Mouse (Mus musculus) embryonic facial prominence, embryonic 15.5 days (tissue): ENCODE measurements around the gene Fgf3. TPM values are rescaled to one million over a fixed set of nuclear protein-coding genes. Genes with fewer than 3 reads are reported as not detected.
A peak's percentile ranks its signal among the peaks of the same experiment; 100 is the strongest.

Experiments used
- ATAC-seq: fragments of 200-750 bp; cut with Nextera tagmentation; 2 replicates; pipeline ENCODE4 v1.8.0; 2017; ENCODE audit warnings: low read depth, moderate TSS enrichment; ENCODE audit not compliant: insufficient number of reproducible peaks, low FRiP score, low TSS enrichment
- H3K27ac ChIP-seq: fragments of 300-500 bp; sonication (generic); replicated peaks from 2 replicates; pipeline ENCODE4 v1.5.1; 2015; ENCODE audit warnings: mild to moderate bottlenecking, inconsistent platforms
- H3K27me3 ChIP-seq: fragments of 300-500 bp; sonication (generic); 2 replicates; pipeline ENCODE4 v1.6.1; 2015; ENCODE audit warnings: inconsistent platforms
- H3K36me3 ChIP-seq: fragments of 300-500 bp; sonication (generic); 2 replicates; pipeline ENCODE4 v1.6.1; 2015; ENCODE audit warnings: mild to moderate bottlenecking, inconsistent platforms
- H3K4me1 ChIP-seq: fragments of 300-500 bp; sonication (generic); 2 replicates; pipeline ENCODE4 v1.6.1; 2015; ENCODE audit warnings: inconsistent platforms
- H3K4me2 ChIP-seq: fragments of 300-500 bp; sonication (generic); replicated peaks from 2 replicates; pipeline ENCODE4 v1.6.1; 2015; ENCODE audit warnings: mild to moderate bottlenecking, inconsistent platforms
- H3K4me3 ChIP-seq: fragments of 300-500 bp; sonication (generic); replicated peaks from 2 replicates; pipeline ENCODE4 v1.5.1; 2015; ENCODE audit warnings: mild to moderate bottlenecking, inconsistent platforms
- H3K9ac ChIP-seq: fragments of 300-500 bp; sonication (generic); 2 replicates; pipeline ENCODE4 v1.6.1; 2015; ENCODE audit warnings: inconsistent platforms
- H3K9me3 ChIP-seq: fragments of 300-500 bp; sonication (generic); replicated peaks from 2 replicates; pipeline ENCODE4 v1.6.1; 2016; ENCODE audit warnings: inconsistent platforms
- WGBS: fragments of 180-500 bp; shearing (Covaris S2); methylation state at CpG from one replicate; pipeline ENCODE4 v1.1.7; 2015; 5-methylcytosine and 5-hydroxymethylcytosine counted together
- polyA plus RNA-seq: library from polyadenylated mRNA; unstranded; fragments of >200 nt; fragmentation: Nextera tagmentation; extraction: Ambion mirVana; gene quantifications from 2 replicates; pipeline ENCODE4 v1.2.1, GENCODE M21; 2015

Gene Fgf3
- polyA plus RNA-seq, 1 experiment from 2014 or later = 1.1 TPM

DNA sequence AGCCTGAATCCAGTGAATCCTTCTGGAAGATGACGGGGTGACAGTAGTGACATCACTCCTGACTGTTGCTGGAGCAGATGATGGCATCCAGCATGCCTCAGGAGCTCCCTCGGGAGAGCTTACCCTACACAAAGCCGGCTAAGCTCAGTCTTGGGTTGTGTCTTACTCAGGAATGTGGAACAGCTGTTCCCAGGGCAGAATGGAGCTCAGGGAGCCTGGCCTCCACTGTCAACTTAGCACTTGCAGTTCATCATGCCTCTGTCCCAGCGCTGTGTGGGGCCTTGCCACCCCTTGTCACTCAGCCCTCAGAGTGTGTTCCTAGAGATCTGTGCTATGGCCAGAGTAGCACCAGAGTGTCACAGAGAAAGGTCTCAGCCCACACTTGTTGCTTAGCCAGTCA lies 26.4 kb upstream of the Fgf3 start:
- Histone ChIP-seq H3K27me3 (no peaks in the 10 kb centered on the region), H3K36me3 (no peaks in the 10 kb centered on the region), H3K9me3 (no peaks in the 10 kb centered on the region), H3K4me2 (no peak overlapping the region), H3K4me1 (no peaks in the 10 kb centered on the region), H3K4me3 (no peak overlapping the region), H3K27ac (no peak overlapping the region), H3K9ac (no peak overlapping the region)
- peak; percentile 76; the same call in 1 of the 2 replicates for ATAC-seq
- whole genome bisulfite sequencing = 34% methylated on average over 4 of the region's 4 CpGs

DNA sequence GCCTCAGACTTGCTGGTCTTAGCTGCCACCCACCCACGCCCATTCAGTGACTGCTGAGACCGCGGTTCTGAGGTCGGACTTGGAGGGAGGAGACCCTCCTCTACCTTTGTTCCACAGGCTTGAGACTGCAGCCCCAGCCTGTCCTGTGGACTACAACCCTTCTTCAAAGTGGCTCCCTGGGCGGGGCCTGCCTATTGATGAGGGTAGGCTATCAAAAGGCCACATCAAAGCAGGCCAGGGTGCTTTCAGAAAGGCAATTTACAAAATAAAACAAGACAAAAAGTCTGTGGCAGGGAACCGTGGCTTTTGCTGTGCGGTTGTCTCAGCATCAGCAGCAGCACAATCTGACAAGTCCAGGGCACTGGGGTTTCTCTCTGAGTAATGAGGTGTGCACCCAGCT lies 16.0 kb upstream of the Fgf3 start:
- no peaks in the 10 kb centered on the region for H3K9me3 ChIP-seq
- ATAC-seq = no peak
- peaks cover 13% of the 10 kb centered on the region for H3K27me3 ChIP-seq
- H3K4me3 ChIP-seq = no peak overlapping the region
- 48% methylated on average over 7 of the region's 7 CpGs for WGBS
- H3K9ac ChIP-seq = no peak overlapping the region
- H3K36me3 ChIP-seq = no peaks in the 10 kb centered on the region
- no peak overlapping the region for H3K4me2 ChIP-seq
- H3K27ac ChIP-seq = no peak overlapping the region
- H3K4me1 ChIP-seq = no peaks in the 10 kb centered on the region

DNA sequence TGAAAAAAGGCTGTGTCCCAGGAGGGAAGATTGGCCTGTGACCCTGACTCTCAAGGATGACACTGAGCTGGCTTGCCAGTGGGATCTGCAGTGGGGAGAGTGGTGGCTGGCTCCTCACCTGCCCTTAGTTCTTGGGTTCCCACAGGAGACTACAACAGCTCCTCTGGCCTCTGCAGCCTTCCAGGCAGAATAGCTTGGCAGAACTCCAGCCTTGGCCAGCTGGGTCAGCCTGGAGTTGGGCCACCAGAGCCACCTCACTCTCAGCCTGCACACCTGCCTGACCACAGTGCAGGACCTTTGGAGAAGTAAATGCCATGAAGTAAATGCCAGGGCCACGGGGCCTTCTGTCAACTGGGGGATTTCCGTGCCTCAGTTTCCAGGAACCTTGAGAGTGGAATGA lies 13.9 kb upstream of the Fgf3 start:
- H3K9ac ChIP-seq = no peak overlapping the region
- 76% methylated on average over 2 of the region's 2 CpGs for WGBS
- no peaks in the 10 kb centered on the region for H3K9me3 ChIP-seq
- H3K4me3 ChIP-seq = no peak overlapping the region
- ATAC-seq = no peak
- no peak overlapping the region for H3K4me2 ChIP-seq
- H3K27ac ChIP-seq = no peak overlapping the region
- no peaks in the 10 kb centered on the region for H3K36me3 ChIP-seq
- H3K4me1 ChIP-seq = no peaks in the 10 kb centered on the region
- H3K27me3 ChIP-seq = peaks cover 26% of the 10 kb centered on the region

DNA sequence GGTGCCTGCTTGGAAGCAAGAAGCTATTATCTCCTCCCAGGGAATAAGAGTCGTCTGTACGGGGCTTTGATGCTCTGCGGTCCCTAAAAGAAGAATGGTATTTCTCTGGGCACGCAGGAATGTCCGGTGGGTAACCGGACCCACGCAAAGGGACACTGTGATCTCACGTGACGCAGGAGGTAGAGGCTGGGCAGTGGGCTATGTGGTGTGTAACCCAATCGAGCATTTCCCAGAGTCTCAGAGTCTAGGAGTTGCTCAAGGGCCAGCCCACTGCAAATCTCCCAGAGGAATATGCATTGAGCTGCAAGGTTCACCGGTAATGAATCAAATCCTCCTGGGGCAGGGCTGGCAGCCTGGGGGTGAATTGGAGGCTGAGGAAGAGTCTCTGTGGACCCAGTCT lies 9.5 kb upstream of the Fgf3 start:
- Histone ChIP-seq H3K36me3 (no peaks in the 10 kb centered on the region), H3K4me3 (no peak overlapping the region), H3K9me3 (no peaks in the 10 kb centered on the region), H3K27me3 (peaks cover 35% of the 10 kb centered on the region), H3K4me1 (no peaks in the 10 kb centered on the region), H3K4me2 (no peak overlapping the region), H3K27ac (no peak overlapping the region), H3K9ac (no peak overlapping the region)
- ATAC-seq = no peak
- 52% methylated on average over 11 of the region's 11 CpGs for WGBS

DNA sequence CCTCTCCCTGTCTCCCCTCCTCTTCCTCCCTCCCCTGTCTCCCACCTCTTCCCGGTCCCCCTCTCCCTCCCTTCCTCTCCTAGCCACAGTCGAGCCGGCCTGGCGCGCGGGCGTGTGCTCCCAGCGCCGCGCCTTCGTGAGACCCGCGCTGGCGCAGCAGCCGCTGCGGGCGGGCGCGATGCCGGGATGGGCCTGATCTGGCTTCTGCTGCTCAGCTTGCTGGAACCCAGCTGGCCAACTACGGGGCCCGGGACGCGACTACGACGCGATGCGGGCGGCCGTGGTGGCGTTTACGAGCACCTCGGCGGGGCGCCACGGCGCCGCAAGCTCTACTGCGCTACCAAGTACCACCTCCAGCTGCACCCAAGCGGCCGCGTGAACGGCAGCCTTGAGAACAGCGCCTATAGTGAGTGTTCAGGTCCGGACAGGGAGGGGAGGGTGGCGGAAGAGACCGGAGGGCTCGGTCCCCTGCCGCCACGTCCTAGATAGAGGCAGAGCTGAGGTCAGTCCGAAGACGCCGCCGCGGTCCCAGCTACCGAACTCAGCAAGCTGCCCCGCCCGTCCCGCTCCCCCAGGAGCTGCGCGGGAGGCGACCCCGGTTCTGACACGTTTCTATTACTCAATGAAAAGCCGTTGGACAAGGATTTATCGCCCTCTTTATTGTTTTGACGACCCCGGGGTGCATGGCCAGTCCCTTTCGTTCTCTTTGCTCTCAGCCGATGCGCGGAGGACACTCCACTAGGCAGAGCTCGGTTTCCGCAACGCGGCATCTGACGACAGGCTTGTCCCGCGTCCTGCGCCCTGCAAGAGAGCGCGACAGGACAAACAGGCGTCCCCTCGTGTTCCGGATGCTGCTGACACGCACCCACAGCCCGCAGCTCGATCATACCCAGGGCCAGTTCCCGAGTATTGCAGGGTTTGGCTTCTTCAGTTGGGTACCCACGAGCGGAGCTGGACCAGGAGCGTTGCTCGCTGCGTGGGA lies 930 bp downstream of the Fgf3 start:
- Histone ChIP-seq H3K9ac (no peak overlapping the region), H3K4me1 (peaks cover 21% of the 10 kb centered on the region), H3K4me3 (peak overlapping the region; percentile 41), H3K36me3 (no peaks in the 10 kb centered on the region), H3K9me3 (no peaks in the 10 kb centered on the region), H3K27ac (no peak overlapping the region), H3K27me3 (peaks cover 86% of the 10 kb centered on the region), H3K4me2 (peak overlapping the region; percentile 74)
- WGBS = under 1% methylated on average over 94 of the region's 94 CpGs
- no peak for ATAC-seq

DNA sequence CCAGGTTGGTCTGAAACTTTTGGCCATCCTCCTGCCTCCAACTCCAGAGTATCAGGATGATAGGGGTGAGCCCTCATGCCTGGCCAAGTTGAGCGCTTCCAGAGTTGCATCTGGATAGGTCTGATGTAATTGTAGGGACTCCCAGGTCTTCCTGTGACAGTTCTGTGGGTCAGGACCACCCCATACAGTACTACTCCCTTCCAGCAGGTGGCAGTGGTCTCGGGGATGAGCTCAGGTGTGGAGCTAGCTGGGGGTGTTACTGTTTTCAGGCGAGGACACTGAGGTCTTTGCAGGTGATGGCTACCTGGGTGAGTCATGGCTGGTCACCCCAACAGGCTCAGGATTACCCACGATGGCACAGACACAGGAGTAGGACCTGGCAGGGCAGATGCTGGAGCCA lies 8.3 kb downstream of the Fgf3 start:
- Histone ChIP-seq H3K27ac (no peak overlapping the region), H3K9ac (no peak overlapping the region), H3K4me2 (no peak overlapping the region), H3K9me3 (no peaks in the 10 kb centered on the region), H3K27me3 (peaks cover 23% of the 10 kb centered on the region), H3K4me3 (no peak overlapping the region), H3K4me1 (no peaks in the 10 kb centered on the region), H3K36me3 (no peaks in the 10 kb centered on the region)
- WGBS = 19% methylated on average over 4 of the region's 4 CpGs
- ATAC-seq = no peak

DNA sequence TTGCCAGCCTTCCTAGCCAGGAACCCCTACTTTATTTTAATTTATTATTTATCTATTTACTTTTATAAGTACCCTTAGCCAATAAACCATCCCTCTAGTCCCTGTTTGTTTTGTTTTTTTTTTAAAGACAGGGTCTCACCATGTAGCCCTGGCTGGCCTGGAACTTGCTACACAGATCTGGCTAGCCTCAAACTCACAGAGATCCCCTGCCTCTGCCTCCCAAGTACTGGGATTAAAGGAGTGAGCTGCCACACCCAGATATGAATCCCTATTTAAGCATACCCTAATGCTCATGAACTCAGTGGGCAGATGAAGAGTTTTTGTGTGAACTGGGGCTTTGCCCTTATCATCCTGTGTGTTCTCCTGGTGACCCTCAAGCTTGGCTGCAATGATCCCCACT lies 9.2 kb downstream of the Fgf3 start, which contains the start of gene Fgf4:
Gene Fgf4 (plus strand): TSS at position 301 of the 400 bp plus-strand sequence.
- H3K4me1 ChIP-seq = no peaks in the 10 kb centered on the region

DNA sequence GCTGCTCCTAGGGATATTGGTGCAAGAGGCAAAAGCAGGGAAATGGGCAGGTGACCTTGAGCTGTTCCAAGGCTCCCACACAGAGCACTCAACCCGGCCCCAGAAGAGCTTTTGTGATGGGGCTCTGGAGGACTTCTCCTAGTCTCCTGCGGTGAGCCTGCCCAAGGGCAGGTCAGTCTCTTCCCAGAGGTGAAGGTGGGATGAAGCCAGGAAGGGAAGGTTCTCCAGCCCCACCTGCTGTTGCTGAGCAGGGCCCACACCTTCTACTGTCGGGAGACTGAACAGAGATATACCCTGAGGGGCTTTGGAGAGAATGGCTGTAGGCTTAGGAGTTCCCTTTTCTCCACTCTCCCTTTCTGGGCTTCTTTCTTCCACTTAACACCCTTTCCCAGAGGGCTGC lies 13.4 kb downstream of the Fgf3 start:
- peaks cover 6% of the 10 kb centered on the region; the same call in 1 of the 2 replicates for H3K27me3 ChIP-seq
- no peak overlapping the region for H3K9ac ChIP-seq
- H3K9me3 ChIP-seq = no peaks in the 10 kb centered on the region
- H3K36me3 ChIP-seq = no peaks in the 10 kb centered on the region
- 46% methylated on average over 3 of the region's 3 CpGs for WGBS
- ATAC-seq = no peak
- H3K4me1 ChIP-seq = no peaks in the 10 kb centered on the region
- no peak overlapping the region for H3K27ac ChIP-seq
- no peak overlapping the region for H3K4me2 ChIP-seq
- no peak overlapping the region for H3K4me3 ChIP-seq

More for the DNA sequence above, 9.2 kb downstream of the Fgf3 start, which contains the start of gene Fgf4:
- Histone ChIP-seq H3K36me3 (no peaks in the 10 kb centered on the region), H3K9me3 (no peaks in the 10 kb centered on the region), H3K4me2 (no peak within 1 kb of the TSS), H3K27ac (no peak within 1 kb of the TSS), H3K27me3 (peaks cover 17% of the 10 kb centered on the region), H3K4me3 (no peak within 1 kb of the TSS), H3K9ac (no peak within 1 kb of the TSS)
- ATAC-seq = no peak

DNA sequence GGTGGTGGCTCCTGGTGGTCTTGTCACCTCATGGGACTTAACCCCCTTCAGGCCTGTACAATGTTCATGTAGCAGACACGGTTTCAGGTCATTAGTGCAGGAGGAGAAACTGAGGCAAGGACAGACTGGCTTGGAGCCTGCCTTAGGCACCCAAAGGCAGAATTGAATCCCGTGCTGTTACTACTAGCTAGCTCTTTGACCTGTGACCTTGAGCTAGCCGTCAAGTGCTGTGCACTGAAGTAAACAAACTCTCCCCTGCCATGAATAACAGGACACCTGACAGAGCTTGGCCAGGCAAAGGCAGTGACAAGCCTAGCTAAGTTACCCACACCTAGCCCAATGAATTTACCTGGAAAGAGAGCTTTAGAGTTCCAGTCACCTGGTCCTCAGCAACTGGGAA lies 17.1 kb downstream of the Fgf3 start:
- no peak for ATAC-seq
- Histone ChIP-seq H3K9ac (no peak overlapping the region), H3K4me1 (no peaks in the 10 kb centered on the region), H3K4me2 (no peak overlapping the region), H3K27me3 (peaks cover 14% of the 10 kb centered on the region), H3K36me3 (no peaks in the 10 kb centered on the region), H3K27ac (no peak overlapping the region), H3K4me3 (no peak overlapping the region), H3K9me3 (no peaks in the 10 kb centered on the region)
- 41% methylated on average over 3 of the region's 3 CpGs for WGBS

DNA sequence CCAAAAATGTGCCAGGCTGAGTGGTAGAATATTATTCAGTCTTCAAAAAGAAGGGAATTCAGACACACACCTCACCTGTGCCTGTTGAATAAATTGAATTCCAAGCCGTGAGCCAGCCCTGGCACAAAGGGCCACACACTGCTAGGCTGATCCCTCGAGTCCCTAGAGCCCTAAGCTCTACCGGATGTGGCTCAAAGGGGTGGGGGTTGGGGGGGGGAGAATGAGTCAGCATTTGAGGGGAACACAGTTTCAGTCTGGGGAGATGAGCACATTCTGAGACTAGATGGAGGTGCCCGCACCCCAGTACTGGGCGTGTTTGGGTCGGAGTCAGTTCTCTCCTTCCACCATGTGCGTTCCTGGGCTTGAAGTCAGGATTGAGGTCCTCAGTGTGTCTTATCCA lies 19.3 kb downstream of the Fgf3 start:
- Histone ChIP-seq H3K4me2 (no peak overlapping the region), H3K27me3 (peaks cover 33% of the 10 kb centered on the region), H3K9ac (no peak overlapping the region), H3K27ac (no peak overlapping the region), H3K4me1 (peaks cover 14% of the 10 kb centered on the region), H3K9me3 (no peaks in the 10 kb centered on the region), H3K36me3 (no peaks in the 10 kb centered on the region), H3K4me3 (no peak overlapping the region)
- WGBS = 83% methylated on average over 7 of the region's 7 CpGs
- no peak for ATAC-seq

DNA sequence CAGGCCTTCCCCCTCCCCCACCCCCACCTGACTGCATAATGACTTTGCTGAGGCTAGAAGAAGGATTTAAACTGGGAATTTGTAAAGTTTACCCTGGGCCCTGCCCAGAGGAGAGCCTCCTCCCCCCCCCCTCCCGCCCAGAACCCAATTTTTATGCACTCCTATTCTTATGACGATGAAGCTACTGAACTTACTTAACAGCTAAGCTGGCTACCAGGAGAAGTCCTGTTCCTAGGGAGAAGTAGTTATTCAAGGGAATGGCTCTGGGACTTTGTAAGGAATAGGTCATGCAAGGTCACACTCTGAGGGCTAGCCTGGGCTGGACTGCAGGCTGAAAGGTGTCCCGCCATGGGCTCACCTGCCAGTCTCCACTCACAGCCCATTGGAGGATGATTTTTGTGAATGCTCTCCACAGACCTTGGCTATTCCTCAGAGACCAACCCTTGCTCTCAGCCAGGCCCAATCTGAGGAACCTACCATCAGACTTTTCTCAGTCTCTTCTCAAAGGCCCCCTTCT lies 20.0 kb downstream of the Fgf3 start:
- 50% methylated on average over 3 of the region's 3 CpGs for WGBS
- Histone ChIP-seq H3K4me1 (peaks cover 14% of the 10 kb centered on the region), H3K4me3 (no peak overlapping the region), H3K27me3 (peaks cover 39% of the 10 kb centered on the region), H3K9ac (no peak overlapping the region), H3K9me3 (no peaks in the 10 kb centered on the region), H3K36me3 (no peaks in the 10 kb centered on the region), H3K27ac (no peak overlapping the region), H3K4me2 (no peak overlapping the region)
- no peak for ATAC-seq
